Mouse (Mus musculus): ENCODE measurements around the gene Gm21190. TPM values are rescaled to one million over a fixed set of nuclear protein-coding genes. Genes with fewer than 3 reads are reported as not detected.
"Not testable (repeated sequence)": the region's sequence is repeated elsewhere in the genome, so short reads cannot be mapped to it uniquely, and the experiment has no call there.

The Gm21190 gene
- not detected in 2 replicates for total RNA-seq (2014; rRNA removed)
- polyA plus RNA-seq (2015; fragmentation: Nextera tagmentation; extraction: Ambion mirVana) = not detected in 2 replicates

- H3K9me3 ChIP-seq (ENCODE audit: low read length) = peaks cover 28% of the 10 kb centered on the region
- H3K9ac ChIP-seq (replicated peaks; ENCODE audit: low read length); H3K36me3 ChIP-seq (ENCODE audit: insufficient read depth, low read length); H3K4me2 ChIP-seq (ENCODE audit: low read depth, low read length); DNase-seq (ENCODE audit: low spot score); ATAC-seq; H3K27ac ChIP-seq; H3K4me3 ChIP-seq (ENCODE audit: low read length); H3K4me1 ChIP-seq (ENCODE audit: insufficient read depth, low read length); H3K27me3 ChIP-seq (ENCODE audit: insufficient read depth, low read length): not testable (repeated sequence)
- WGBS = no CpG with 5 or more reads among the region's 1 CpGs
These were observed at the start of gene Gm21190 for GRCm38 (mm10) chr5:15529122-15529521. Gene Gm21190, minus strand, starts transcription at chr5:15529222.

- not testable (repeated sequence) for H3K4me1 ChIP-seq (ENCODE audit: insufficient read depth, low read length); DNase-seq (ENCODE audit: low spot score); H3K4me3 ChIP-seq (ENCODE audit: low read length); H3K27ac ChIP-seq; H3K9me3 ChIP-seq (ENCODE audit: low read length); ATAC-seq; H3K36me3 ChIP-seq (ENCODE audit: insufficient read depth, low read length); H3K9ac ChIP-seq (replicated peaks; ENCODE audit: low read length); H3K27me3 ChIP-seq (ENCODE audit: insufficient read depth, low read length); H3K4me2 ChIP-seq (ENCODE audit: low read depth, low read length)
- no CpG with 5 or more reads among the region's 1 CpGs for WGBS
These were observed 48.0 kb upstream of the Gm21190 start, which contains the start of gene Gm21083 for GRCm38 (mm10) chr5:15577033-15577432. Gene Gm21083, plus strand, starts transcription at chr5:15577333.

- not testable (repeated sequence) for H3K4me3 ChIP-seq (ENCODE audit: low read length); ATAC-seq; H3K9ac ChIP-seq (replicated peaks; ENCODE audit: low read length); DNase-seq (ENCODE audit: low spot score); H3K27me3 ChIP-seq (ENCODE audit: insufficient read depth, low read length); H3K4me1 ChIP-seq (ENCODE audit: insufficient read depth, low read length); H3K4me2 ChIP-seq (ENCODE audit: low read depth, low read length); H3K36me3 ChIP-seq (ENCODE audit: insufficient read depth, low read length); H3K27ac ChIP-seq; H3K9me3 ChIP-seq (ENCODE audit: low read length)
These were observed 44.7 kb upstream of the Gm21190 start for GRCm38 (mm10) chr5:15573735-15574134.

GRCm38 (mm10) chr5:15561425-15562264, 32.6 kb upstream of the Gm21190 start:
- not testable (repeated sequence) for H3K4me1 ChIP-seq (ENCODE audit: insufficient read depth, low read length); H3K36me3 ChIP-seq (ENCODE audit: insufficient read depth, low read length); DNase-seq (ENCODE audit: low spot score); H3K27ac ChIP-seq; H3K9ac ChIP-seq (replicated peaks; ENCODE audit: low read length); H3K9me3 ChIP-seq (ENCODE audit: low read length); H3K4me2 ChIP-seq (ENCODE audit: low read depth, low read length); H3K27me3 ChIP-seq (ENCODE audit: insufficient read depth, low read length); H3K4me3 ChIP-seq (ENCODE audit: low read length)
- 82% methylated on average over 3 of the region's 3 CpGs for WGBS
- peak; percentile 53; the same call in 1 of the 2 replicates for ATAC-seq

- not testable (repeated sequence) for H3K27me3 ChIP-seq (ENCODE audit: insufficient read depth, low read length); H3K4me1 ChIP-seq (ENCODE audit: insufficient read depth, low read length); ATAC-seq; H3K36me3 ChIP-seq (ENCODE audit: insufficient read depth, low read length); H3K27ac ChIP-seq; H3K4me2 ChIP-seq (ENCODE audit: low read depth, low read length); H3K9ac ChIP-seq (replicated peaks; ENCODE audit: low read length); H3K9me3 ChIP-seq (ENCODE audit: low read length); DNase-seq (ENCODE audit: low spot score); H3K4me3 ChIP-seq (ENCODE audit: low read length)
- WGBS = 83% methylated on average over 1 of the region's 1 CpGs
These were observed 29.6 kb upstream of the Gm21190 start for GRCm38 (mm10) chr5:15558654-15559053.

- WGBS = 10% methylated on average over 3 of the region's 3 CpGs
- not testable (repeated sequence) for ATAC-seq
These were observed 20.6 kb upstream of the Gm21190 start for GRCm38 (mm10) chr5:15549606-15550005.

GRCm38 (mm10) chr5:15549134-15549533, 20.1 kb upstream of the Gm21190 start:
- ATAC-seq; H3K27me3 ChIP-seq (ENCODE audit: insufficient read depth, low read length); H3K4me3 ChIP-seq (ENCODE audit: low read length); H3K36me3 ChIP-seq (ENCODE audit: insufficient read depth, low read length); H3K9me3 ChIP-seq (ENCODE audit: low read length); DNase-seq (ENCODE audit: low spot score); H3K4me1 ChIP-seq (ENCODE audit: insufficient read depth, low read length); H3K27ac ChIP-seq; H3K4me2 ChIP-seq (ENCODE audit: low read depth, low read length); H3K9ac ChIP-seq (replicated peaks; ENCODE audit: low read length): not testable (repeated sequence)
- WGBS = 33% methylated on average over 1 of the region's 1 CpGs

More at GRCm38 (mm10) chr5:15549606-15550005, 20.6 kb upstream of the Gm21190 start:
- peak; percentile 49 for TF ChIP-seq CTCF (IDR thresholded peaks at IDR 0.05; ENCODE audit: low read depth)
- H3K4me3 ChIP-seq (ENCODE audit: low read length); H3K36me3 ChIP-seq (ENCODE audit: insufficient read depth, low read length); H3K27me3 ChIP-seq (ENCODE audit: insufficient read depth, low read length); H3K27ac ChIP-seq; H3K9me3 ChIP-seq (ENCODE audit: low read length); H3K9ac ChIP-seq (replicated peaks; ENCODE audit: low read length); H3K4me1 ChIP-seq (ENCODE audit: insufficient read depth, low read length); H3K4me2 ChIP-seq (ENCODE audit: low read depth, low read length): not testable (repeated sequence)
- peak; percentile 37 for DNase-seq (ENCODE audit: low spot score)

GRCm38 (mm10) chr5:15548642-15549041, 19.6 kb upstream of the Gm21190 start:
- not testable (repeated sequence) for ATAC-seq; H3K4me3 ChIP-seq (ENCODE audit: low read length); H3K4me2 ChIP-seq (ENCODE audit: low read depth, low read length); H3K36me3 ChIP-seq (ENCODE audit: insufficient read depth, low read length); H3K4me1 ChIP-seq (ENCODE audit: insufficient read depth, low read length); H3K9me3 ChIP-seq (ENCODE audit: low read length); DNase-seq (ENCODE audit: low spot score); H3K27me3 ChIP-seq (ENCODE audit: insufficient read depth, low read length); H3K9ac ChIP-seq (replicated peaks; ENCODE audit: low read length); H3K27ac ChIP-seq
- 86% methylated on average over 6 of the region's 6 CpGs for WGBS

GRCm38 (mm10) chr5:15522470-15522869, 6.6 kb downstream of the Gm21190 start:
- not testable (repeated sequence) for H3K4me2 ChIP-seq (ENCODE audit: low read depth, low read length); H3K27ac ChIP-seq; H3K27me3 ChIP-seq (ENCODE audit: insufficient read depth, low read length); H3K36me3 ChIP-seq (ENCODE audit: insufficient read depth, low read length); H3K4me3 ChIP-seq (ENCODE audit: low read length); H3K4me1 ChIP-seq (ENCODE audit: insufficient read depth, low read length); H3K9ac ChIP-seq (replicated peaks; ENCODE audit: low read length); DNase-seq (ENCODE audit: low spot score); ATAC-seq
- peaks cover 16% of the 10 kb centered on the region for H3K9me3 ChIP-seq (ENCODE audit: low read length)

GRCm38 (mm10) chr5:15522028-15522427, 7.0 kb downstream of the Gm21190 start:
- H3K4me1 ChIP-seq (ENCODE audit: insufficient read depth, low read length); H3K36me3 ChIP-seq (ENCODE audit: insufficient read depth, low read length); ATAC-seq; H3K27me3 ChIP-seq (ENCODE audit: insufficient read depth, low read length); H3K4me3 ChIP-seq (ENCODE audit: low read length); H3K4me2 ChIP-seq (ENCODE audit: low read depth, low read length); H3K27ac ChIP-seq; DNase-seq (ENCODE audit: low spot score); H3K9ac ChIP-seq (replicated peaks; ENCODE audit: low read length): not testable (repeated sequence)
- WGBS = 25% methylated on average over 2 of the region's 2 CpGs
- H3K9me3 ChIP-seq (ENCODE audit: low read length) = peaks cover 13% of the 10 kb centered on the region

Measured in hindbrain, postnatal 0 days (tissue).